Mouse (Mus musculus) testis, adult 2 months (tissue): Measurements from ENCODE around the gene Vmn2r19.
A peak's percentile ranks its signal among the peaks of the same experiment; 100 is the strongest.

Experiments used
- CTCF ChIP-seq: fragments of 200-500 bp; IDR thresholded peaks from 2 replicates; pipeline ENCODE4 v1.5.1; 2012; ENCODE audit warnings: low read depth, mild to moderate bottlenecking, inconsistent platforms, low read length, moderate library complexity; ENCODE audit not compliant: control insufficient read depth, insufficient read depth, insufficient replicate concordance
- POLR2A ChIP-seq: fragments of 200-500 bp; IDR thresholded peaks from 2 replicates; pipeline ENCODE4 v1.6.1; 2012; ENCODE audit warnings: low read depth, mild to moderate bottlenecking, inconsistent platforms, low read length, moderate library complexity; ENCODE audit not compliant: control insufficient read depth

GRCm38 (mm10) chr6:123340093-123340492 is 32.0 kb downstream of the Vmn2r19 start:
- TF ChIP-seq CTCF (peak; percentile 33; the same call in 1 of the 2 replicates), POLR2A (no peak)
